Mouse (Mus musculus): ENCODE results near the gene Tasp1. TPM values are rescaled to one million over a fixed set of nuclear protein-coding genes. Genes with fewer than 3 reads are reported as not detected.
"Not testable (repeated sequence)": the region's sequence is repeated elsewhere in the genome, so short reads cannot be mapped to it uniquely, and the experiment has no call there.

Tasp1 gene
- polyA plus RNA-seq, 1 experiment from 2014 or later, result 10.1 TPM

DNA sequence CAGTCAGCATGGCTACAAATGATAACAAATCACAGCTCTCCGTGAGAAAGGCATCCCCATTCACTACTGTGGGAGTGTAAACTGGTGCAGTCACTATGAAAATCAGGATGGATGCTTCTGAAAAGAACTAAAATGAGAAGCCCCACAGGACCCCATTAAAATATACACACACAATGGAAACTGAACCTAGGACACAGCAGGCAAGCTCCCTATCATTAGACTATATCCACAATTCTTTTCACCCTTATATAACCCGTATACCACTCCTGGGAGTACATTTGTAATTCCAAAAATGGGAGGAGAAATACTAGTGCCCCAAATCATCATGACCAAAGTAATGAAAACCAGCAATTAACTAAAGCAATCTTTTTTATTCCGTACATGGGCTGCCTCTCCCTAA, 190.7 kb downstream of the Tasp1 start:
- TF ChIP-seq EP300 (IDR thresholded peaks at IDR 0.05; ENCODE audit: low read depth) (no peak), CTCF (IDR thresholded peaks at IDR 0.05; ENCODE audit: low read depth) (no peak)
- no peaks in the 10 kb centered on the region for H3K27me3 ChIP-seq (ENCODE audit: insufficient read depth, low read length)
- no peak overlapping the region for H3K9ac ChIP-seq (replicated peaks)
- no peaks in the 10 kb centered on the region for H3K9me3 ChIP-seq (ENCODE audit: low read length)
- H3K4me1 ChIP-seq (ENCODE audit: insufficient read depth), result no peaks in the 10 kb centered on the region
- H3K36me3 ChIP-seq (replicated peaks; ENCODE audit: insufficient read depth, low read length), result no peaks in the 10 kb centered on the region
- H3K4me3 ChIP-seq (ENCODE audit: low read depth, low read length), result no peak overlapping the region
- no peak overlapping the region for H3K4me2 ChIP-seq (ENCODE audit: low read depth, low read length)
- WGBS (ENCODE audit: insufficient replicate concordance), result 78% methylated on average over 3 of the region's 3 CpGs
- ATAC-seq (no peak), DNase-seq (no peak)
- H3K27ac ChIP-seq (ENCODE audit: low read depth), result no peak overlapping the region

GRCm38 (mm10) chr2:139874173-139874572, 192.4 kb downstream of the Tasp1 start:
- Histone ChIP-seq H3K27ac (ENCODE audit: low read depth) (no peak overlapping the region), H3K4me2 (ENCODE audit: low read depth, low read length) (no peak overlapping the region), H3K4me3 (ENCODE audit: low read depth, low read length) (no peak overlapping the region), H3K36me3 (replicated peaks; ENCODE audit: insufficient read depth, low read length) (no peaks in the 10 kb centered on the region), H3K27me3 (ENCODE audit: insufficient read depth, low read length) (no peaks in the 10 kb centered on the region), H3K9ac (replicated peaks) (no peak overlapping the region), H3K9me3 (ENCODE audit: low read length) (no peaks in the 10 kb centered on the region), H3K4me1 (ENCODE audit: insufficient read depth) (no peaks in the 10 kb centered on the region)
- no peak for ATAC-seq
- TF ChIP-seq EP300 (IDR thresholded peaks at IDR 0.05; ENCODE audit: low read depth), result no peak
- no peak for TF ChIP-seq CTCF (IDR thresholded peaks at IDR 0.05; ENCODE audit: low read depth)
- no peak for DNase-seq
- WGBS (ENCODE audit: insufficient replicate concordance), result 78% methylated on average over 3 of the region's 3 CpGs

GRCm38 (mm10) chr2:139873762-139874161, 192.8 kb downstream of the Tasp1 start:
- H3K27ac ChIP-seq (ENCODE audit: low read depth), result no peak overlapping the region
- no peaks in the 10 kb centered on the region for H3K9me3 ChIP-seq (ENCODE audit: low read length)
- H3K36me3 ChIP-seq (replicated peaks; ENCODE audit: insufficient read depth, low read length), result no peaks in the 10 kb centered on the region
- DNase-seq (no peak), ATAC-seq (no peak)
- H3K4me2 ChIP-seq (ENCODE audit: low read depth, low read length), result no peak overlapping the region
- no peak for TF ChIP-seq CTCF (IDR thresholded peaks at IDR 0.05; ENCODE audit: low read depth)
- TF ChIP-seq EP300 (IDR thresholded peaks at IDR 0.05; ENCODE audit: low read depth), result no peak
- H3K4me1 ChIP-seq (ENCODE audit: insufficient read depth), result no peaks in the 10 kb centered on the region
- H3K9ac ChIP-seq (replicated peaks), result no peak overlapping the region
- no peak overlapping the region for H3K4me3 ChIP-seq (ENCODE audit: low read depth, low read length)
- 71% methylated on average over 2 of the region's 2 CpGs for WGBS (ENCODE audit: insufficient replicate concordance)
- no peaks in the 10 kb centered on the region for H3K27me3 ChIP-seq (ENCODE audit: insufficient read depth, low read length)

DNA sequence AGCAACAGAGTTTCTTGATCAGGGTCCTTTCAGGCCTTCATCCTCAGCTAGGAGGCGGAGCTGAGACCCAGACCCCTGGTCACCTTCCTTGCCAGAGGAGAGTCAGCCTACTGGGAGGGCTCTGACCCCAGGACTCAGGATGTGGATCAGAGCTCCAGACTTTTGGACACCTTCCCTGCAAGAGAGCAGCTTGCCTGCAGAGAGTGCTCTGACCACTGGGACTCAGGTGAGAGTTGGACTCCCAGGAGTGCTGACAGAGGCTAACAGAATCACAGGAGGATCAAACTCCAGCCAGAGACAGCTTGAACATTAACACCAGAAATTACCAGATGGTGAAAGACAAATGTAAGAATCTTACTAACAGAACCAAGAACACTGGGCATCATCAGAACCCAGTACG, 197.5 kb downstream of the Tasp1 start:
- H3K4me1 ChIP-seq (ENCODE audit: insufficient read depth); H3K27me3 ChIP-seq (ENCODE audit: insufficient read depth, low read length); H3K4me3 ChIP-seq (ENCODE audit: low read depth, low read length); DNase-seq; H3K4me2 ChIP-seq (ENCODE audit: low read depth, low read length); H3K27ac ChIP-seq (ENCODE audit: low read depth); H3K9me3 ChIP-seq (ENCODE audit: low read length); H3K9ac ChIP-seq (replicated peaks); H3K36me3 ChIP-seq (replicated peaks; ENCODE audit: insufficient read depth, low read length); ATAC-seq: not testable (repeated sequence)
- 94% methylated on average over 2 of the region's 2 CpGs for WGBS (ENCODE audit: insufficient replicate concordance)

GRCm38 (mm10) chr2:139863396-139863795, 203.2 kb downstream of the Tasp1 start:
- 80% methylated on average over 3 of the region's 3 CpGs for WGBS (ENCODE audit: insufficient replicate concordance)
- H3K4me3 ChIP-seq (ENCODE audit: low read depth, low read length); H3K36me3 ChIP-seq (replicated peaks; ENCODE audit: insufficient read depth, low read length); ATAC-seq; H3K27ac ChIP-seq (ENCODE audit: low read depth); H3K27me3 ChIP-seq (ENCODE audit: insufficient read depth, low read length); H3K9me3 ChIP-seq (ENCODE audit: low read length); H3K4me2 ChIP-seq (ENCODE audit: low read depth, low read length); H3K4me1 ChIP-seq (ENCODE audit: insufficient read depth); DNase-seq; H3K9ac ChIP-seq (replicated peaks): not testable (repeated sequence)

DNA sequence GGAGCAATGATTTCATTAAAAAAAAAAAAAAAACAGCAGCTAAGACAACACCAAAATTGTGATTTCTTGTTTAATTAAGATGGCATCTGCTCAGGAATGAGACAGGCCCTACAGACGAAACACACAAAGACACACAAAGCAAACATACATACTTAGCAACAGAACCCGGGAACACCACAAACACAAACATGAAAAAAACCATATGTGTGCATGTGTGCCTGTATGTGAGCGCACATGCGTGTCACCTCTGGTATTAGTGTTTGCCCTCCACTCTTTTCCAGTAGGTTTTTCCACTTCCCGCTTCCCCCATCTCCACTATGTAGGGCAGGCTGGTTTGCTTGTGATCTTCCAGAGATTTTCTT, 206.5 kb downstream of the Tasp1 start:
- H3K4me1 ChIP-seq (ENCODE audit: insufficient read depth), result no peaks in the 10 kb centered on the region
- TF ChIP-seq EP300 (IDR thresholded peaks at IDR 0.05; ENCODE audit: low read depth), result no peak
- TF ChIP-seq CTCF (IDR thresholded peaks at IDR 0.05; ENCODE audit: low read depth), result no peak
- H3K27me3 ChIP-seq (ENCODE audit: insufficient read depth, low read length), result no peaks in the 10 kb centered on the region
- H3K4me2 ChIP-seq (ENCODE audit: low read depth, low read length), result no peak overlapping the region
- H3K27ac ChIP-seq (ENCODE audit: low read depth), result no peak overlapping the region
- no peaks in the 10 kb centered on the region for H3K9me3 ChIP-seq (ENCODE audit: low read length)
- WGBS (ENCODE audit: insufficient replicate concordance), result 89% methylated on average over 5 of the region's 5 CpGs
- H3K4me3 ChIP-seq (ENCODE audit: low read depth, low read length), result no peak overlapping the region
- H3K9ac ChIP-seq (replicated peaks), result no peak overlapping the region
- 0 out of 2 replicates have a peak, but pooled peaks cover 2% of the 10 kb centered on the region for H3K36me3 ChIP-seq (replicated peaks; ENCODE audit: insufficient read depth, low read length)
- no peak for ATAC-seq
- no peak for DNase-seq

- H3K27me3 ChIP-seq (ENCODE audit: insufficient read depth, low read length), result no peaks in the 10 kb centered on the region
- no peak for DNase-seq
- H3K36me3 ChIP-seq (replicated peaks; ENCODE audit: insufficient read depth, low read length), result 0 out of 2 replicates have a peak, but pooled peaks cover 2% of the 10 kb centered on the region
- H3K9ac ChIP-seq (replicated peaks), result no peak overlapping the region
- TF ChIP-seq EP300 (IDR thresholded peaks at IDR 0.05; ENCODE audit: low read depth), result no peak
- no peak for TF ChIP-seq CTCF (IDR thresholded peaks at IDR 0.05; ENCODE audit: low read depth)
- H3K9me3 ChIP-seq (ENCODE audit: low read length), result no peaks in the 10 kb centered on the region
- H3K4me1 ChIP-seq (ENCODE audit: insufficient read depth), result no peaks in the 10 kb centered on the region
- no peak for ATAC-seq
- H3K4me2 ChIP-seq (ENCODE audit: low read depth, low read length), result no peak overlapping the region
- no peak overlapping the region for H3K4me3 ChIP-seq (ENCODE audit: low read depth, low read length)
- no peak overlapping the region for H3K27ac ChIP-seq (ENCODE audit: low read depth)
- WGBS (ENCODE audit: insufficient replicate concordance), result 48% methylated on average over 3 of the region's 3 CpGs
These were observed 207.0 kb downstream of the Tasp1 start for GRCm38 (mm10) chr2:139859424-139860132.

Data from liver, postnatal 0 days (tissue).